10 mouse cellular contexts compared by ENCODE assay signal in genomic region chr3:107596559-107596958, GRCm38 (mm10). TPM values are rescaled to one million over a fixed set of nuclear protein-coding genes. Genes with fewer than 3 reads are reported as not detected.
DNase-seq lines count a peak whose midpoint lies in the region; ATAC-seq lines count a peak whose summit lies in the region.
"Had no signal": no experiment of that assay in that cellular context is flagged by ENCODE, and none has a peak within 500 bp of the region (broad histone marks: within the 10 kb centered on the region; RNA-seq: fewer than 3 reads in every experiment).

No protein-coding gene starts in this region.

- peak overlapping the region; percentile 92 for H3K27ac ChIP-seq in embryonic facial prominence, embryonic 10.5 days (replicated peaks)
- no peak overlapping the region for H3K27ac ChIP-seq in midbrain, embryonic 12.5 days (replicated peaks)
- H3K27ac ChIP-seq: macrophage had no signal

- peak overlapping the region; percentile 71 for H3K4me3 ChIP-seq in embryonic facial prominence, embryonic 10.5 days
- peak overlapping the region; percentile 46 for H3K4me3 ChIP-seq in midbrain, embryonic 12.5 days
- H3K4me3 ChIP-seq: erythroblast, embryonic 14.5 days had no signal

- intact Hi-C loops in heart, postnatal 10 days (cut with DNase I) = no loop called here

- H3K36me3 ChIP-seq in embryonic facial prominence, embryonic 10.5 days (replicated peaks) = peaks cover 20% of the 10 kb centered on the region; the same call in 1 of the 2 replicates
- no peaks in the 10 kb centered on the region for H3K36me3 ChIP-seq in midbrain, embryonic 12.5 days

- H3K9me3 ChIP-seq in embryonic facial prominence, embryonic 10.5 days = no peaks in the 10 kb centered on the region
- no peaks in the 10 kb centered on the region for H3K9me3 ChIP-seq in midbrain, embryonic 12.5 days

- peaks cover 63% of the 10 kb centered on the region for H3K4me1 ChIP-seq in embryonic facial prominence, embryonic 10.5 days
- peaks cover 21% of the 10 kb centered on the region for H3K4me1 ChIP-seq in midbrain, embryonic 12.5 days

- peak overlapping the region; percentile 25 for H3K4me2 ChIP-seq in midbrain, embryonic 12.5 days (replicated peaks)

- no peak overlapping the region for H3K9ac ChIP-seq in midbrain, embryonic 12.5 days (replicated peaks)

- DNase-seq in kidney, adult 18-20 months = peak; percentile 55
- DNase-seq in kidney, adult 11 months = no peak
- DNase-seq in embryonic facial prominence, embryonic 10.5 days (ENCODE audit: low spot score) = peak; percentile 78
- DNase-seq in heart, postnatal 10 days = peak; percentile 50 to 57
- no peak for DNase-seq in spleen, adult 12 weeks (ENCODE audit: low spot score)
- DNase-seq in gastrocnemius, postnatal 25 days = no peak

- peaks cover 100% of the 10 kb centered on the region for H3K27me3 ChIP-seq in embryonic facial prominence, embryonic 10.5 days (replicated peaks; ENCODE audit: low read depth, poor library complexity, severe bottlenecking)
- peaks cover 93% of the 10 kb centered on the region for H3K27me3 ChIP-seq in midbrain, embryonic 12.5 days

- 0 out of 2 replicates have a peak, but pooled peaks have one; percentile 31 for ATAC-seq in midbrain, embryonic 12.5 days (ENCODE audit: low FRiP score, low read depth)
- ATAC-seq in inflammation-experienced regulatory T-cells, adult 6 months = no peak

- under 1% methylated on average over 26 of the region's 26 CpGs for WGBS in embryonic facial prominence, embryonic 10.5 days
- under 1% methylated on average over 26 of the region's 26 CpGs for WGBS in midbrain, embryonic 12.5 days

RNA-seq across cellular contexts. Expression of gene Alx3, which starts 1.7 kb away (rescaled TPM):
- 41.8 and 43.5 TPM in 2 replicates for polyA plus RNA-seq in embryonic facial prominence, embryonic 10.5 days (2016; fragmentation: Nextera tagmentation; extraction: Ambion mirVana)
- under 1 TPM in 1 of 2 experiments, not detected in 1; 0.12 TPM for total RNA-seq in heart, postnatal 10 days (2021)
- 3.3 and 4.5 TPM in 2 replicates for polyA plus RNA-seq in midbrain, embryonic 12.5 days (2016; fragmentation: Nextera tagmentation; extraction: Ambion mirVana)
- not detected for polyA plus RNA-seq in inflammation-experienced regulatory T-cells, adult 6 months (2017; shearing (Covaris generic))
- total RNA-seq in gastrocnemius, postnatal 25 days (2021) = not detected
- polyA plus RNA-seq: erythroblast, embryonic 14.5 days; macrophage had no signal

RNA-seq across cellular contexts. Expression of gene Gm10961, which starts 34.6 kb away (rescaled TPM):
- polyA plus RNA-seq in embryonic facial prominence, embryonic 10.5 days (2016; fragmentation: Nextera tagmentation; extraction: Ambion mirVana) = not detected in 2 replicates
- total RNA-seq in heart, postnatal 10 days (2021) = not detected
- not detected in 2 replicates for polyA plus RNA-seq in midbrain, embryonic 12.5 days (2016; fragmentation: Nextera tagmentation; extraction: Ambion mirVana)
- not detected for polyA plus RNA-seq in inflammation-experienced regulatory T-cells, adult 6 months (2017; shearing (Covaris generic))
- not detected for total RNA-seq in gastrocnemius, postnatal 25 days (2021)
- polyA plus RNA-seq: erythroblast, embryonic 14.5 days; macrophage had no signal

RNA-seq across cellular contexts. Expression of gene Strip1, which starts 34.9 kb away (rescaled TPM):
- 64.9 and 70.0 TPM in 2 replicates for polyA plus RNA-seq in embryonic facial prominence, embryonic 10.5 days (2016; fragmentation: Nextera tagmentation; extraction: Ambion mirVana)
- total RNA-seq in heart, postnatal 10 days (2021) = 10 to 100 TPM; 26.4 to 31.4 TPM
- 123 and 127 TPM in 2 replicates for polyA plus RNA-seq in midbrain, embryonic 12.5 days (2016; fragmentation: Nextera tagmentation; extraction: Ambion mirVana)
- 10 to 100 TPM; 11.1 to 20.6 (median 15.6) TPM for polyA plus RNA-seq in inflammation-experienced regulatory T-cells, adult 6 months (2017; shearing (Covaris generic))
- 10 to 100 TPM; 15.4 to 16.3 TPM for total RNA-seq in gastrocnemius, postnatal 25 days (2021)

RNA-seq across cellular contexts. Expression of gene Ubl4b, which starts 41.7 kb away (rescaled TPM):
- 0.41 and 0.70 TPM in 2 replicates for polyA plus RNA-seq in embryonic facial prominence, embryonic 10.5 days (2016; fragmentation: Nextera tagmentation; extraction: Ambion mirVana)
- not detected for total RNA-seq in heart, postnatal 10 days (2021)
- not detected in 2 replicates for polyA plus RNA-seq in midbrain, embryonic 12.5 days (2016; fragmentation: Nextera tagmentation; extraction: Ambion mirVana)
- not detected for polyA plus RNA-seq in inflammation-experienced regulatory T-cells, adult 6 months (2017; shearing (Covaris generic))
- total RNA-seq in gastrocnemius, postnatal 25 days (2021) = not detected
- polyA plus RNA-seq: erythroblast, embryonic 14.5 days; macrophage had no signal

Comparison
In these comparisons a context has a peak if more than half of its experiments do, and no peak if none do; other contexts are left out.
1. DNase-seq: peak in kidney, adult 18-20 months (single experiment), embryonic facial prominence, embryonic 10.5 days (single experiment) and heart, postnatal 10 days (2 of 2); none in kidney, adult 11 months (single experiment), spleen, adult 12 weeks (single experiment) and gastrocnemius, postnatal 25 days (single experiment).